ENCODE assay signal across 26 mouse cellular contexts in genomic region chr11:54694291-54694690, GRCm38 (mm10).
A peak's percentile ranks its signal among the peaks of the same experiment; 100 is the strongest.
DNase-seq lines count a peak whose midpoint lies in the region; ATAC-seq and TF ChIP-seq lines count a peak whose summit lies in the region.
"Had no signal": no experiment of that assay in that cellular context is flagged by ENCODE, and none has a peak within 500 bp of the region (broad histone marks: within the 10 kb centered on the region; RNA-seq: fewer than 3 reads in every experiment).

No protein-coding gene starts in this region.

- H3K4me3 ChIP-seq in forebrain, embryonic 14.5 days (ENCODE audit: low read depth, low read length): no peak overlapping the region
- H3K4me3 ChIP-seq in forebrain, embryonic 16.5 days (replicated peaks; ENCODE audit: low read length): no peak overlapping the region
- H3K4me3 ChIP-seq in midbrain, postnatal 0 days (ENCODE audit: low read depth, low read length): no peak overlapping the region
- H3K4me3 ChIP-seq: embryonic facial prominence, embryonic 12.5 days; embryonic facial prominence, embryonic 15.5 days; erythroblast, embryonic 14.5 days; heart, adult 2 months; heart, embryonic 10.5 days; hindbrain, embryonic 12.5 days; hindbrain, embryonic 15.5 days had no signal

- TF ChIP-seq CTCF in brain, embryonic 14.5 days (IDR thresholded peaks at IDR 0.05; ENCODE audit: borderline replicate concordance, extremely low read depth, insufficient read depth, insufficient read length): no peak
- no peak for TF ChIP-seq CTCF in midbrain, postnatal 0 days (IDR thresholded peaks at IDR 0.05)

- H3K36me3 ChIP-seq in forebrain, embryonic 14.5 days (ENCODE audit: control insufficient read depth, insufficient read depth, low read length): peaks cover 50% of the 10 kb centered on the region
- peaks cover 16% of the 10 kb centered on the region for H3K36me3 ChIP-seq in forebrain, embryonic 16.5 days (ENCODE audit: control insufficient read depth, insufficient read depth)
- H3K36me3 ChIP-seq in midbrain, postnatal 0 days (ENCODE audit: insufficient read depth, low read length): peaks cover 41% of the 10 kb centered on the region

- DNase-seq in forebrain, embryonic 14.5 days (ENCODE audit: low spot score): peak; percentile 40
- DNase-seq in retina, postnatal 1 day: peak; percentile 27
- DNase-seq in retina, embryonic 14.5 days (ENCODE audit: low spot score): no peak
- peak; percentile 54 for DNase-seq in brain, embryonic 14.5 days (ENCODE audit: low read depth)
- no peak for DNase-seq in lung, postnatal 25 days (ENCODE audit: low spot score)
- DNase-seq in midbrain, postnatal 0 days (ENCODE audit: low spot score): no peak
- DNase-seq: adrenal gland, postnatal 10 days; adrenal gland, postnatal 36 days; B cell, adult 2 months; cerebellum, adult 11 months; cerebellum, adult 2 months; cerebellum, adult 9-11 months; cerebellum, postnatal 25 days; gastrocnemius, postnatal 14 days; heart, adult 2 months; kidney, adult 2 months had no signal

- no peaks in the 10 kb centered on the region for H3K9me3 ChIP-seq in forebrain, embryonic 14.5 days (replicated peaks; ENCODE audit: control insufficient read depth, low read length)
- no peaks in the 10 kb centered on the region for H3K9me3 ChIP-seq in forebrain, embryonic 16.5 days (ENCODE audit: control insufficient read depth, low read length)
- no peaks in the 10 kb centered on the region for H3K9me3 ChIP-seq in midbrain, postnatal 0 days (ENCODE audit: low read length)
- H3K9me3 ChIP-seq: embryonic facial prominence, embryonic 12.5 days; embryonic facial prominence, embryonic 15.5 days; heart, embryonic 10.5 days; hindbrain, embryonic 12.5 days; hindbrain, embryonic 15.5 days had no signal

- no peak for ATAC-seq in forebrain, embryonic 14.5 days
- no peak for ATAC-seq in forebrain, embryonic 16.5 days
- peak; percentile 53; the same call in 1 of the 2 replicates for ATAC-seq in megakaryocyte-erythroid progenitor cell, adult 5-6 weeks (replicated peaks; ENCODE audit: low FRiP score, low TSS enrichment, poor library complexity, severe bottlenecking)
- ATAC-seq in midbrain, postnatal 0 days (ENCODE audit: low FRiP score): no peak
- ATAC-seq: intestine, postnatal 0 days had no signal

- H3K4me1 ChIP-seq in forebrain, embryonic 14.5 days (ENCODE audit: control insufficient read depth, insufficient read depth, low read length): no peaks in the 10 kb centered on the region
- H3K4me1 ChIP-seq in forebrain, embryonic 16.5 days (replicated peaks; ENCODE audit: control insufficient read depth, insufficient read depth, low read length): no peaks in the 10 kb centered on the region
- no peaks in the 10 kb centered on the region for H3K4me1 ChIP-seq in midbrain, postnatal 0 days (ENCODE audit: insufficient read depth, low read length)
- H3K4me1 ChIP-seq: embryonic facial prominence, embryonic 12.5 days; embryonic facial prominence, embryonic 15.5 days; heart, embryonic 10.5 days; hindbrain, embryonic 12.5 days; hindbrain, embryonic 15.5 days had no signal

- no peak overlapping the region; the same call in 1 of the 2 replicates for H3K27ac ChIP-seq in forebrain, embryonic 14.5 days (ENCODE audit: low read depth, low read length)
- H3K27ac ChIP-seq in forebrain, embryonic 16.5 days (ENCODE audit: low read length): no peak overlapping the region
- H3K27ac ChIP-seq in midbrain, postnatal 0 days (ENCODE audit: low read depth, low read length): no peak overlapping the region
- H3K27ac ChIP-seq: embryonic facial prominence, embryonic 12.5 days; embryonic facial prominence, embryonic 15.5 days; heart, adult 2 months; heart, embryonic 10.5 days; hindbrain, embryonic 12.5 days; hindbrain, embryonic 15.5 days had no signal

- H3K4me2 ChIP-seq in forebrain, embryonic 14.5 days (ENCODE audit: low read length): no peak overlapping the region
- H3K4me2 ChIP-seq in forebrain, embryonic 16.5 days (ENCODE audit: low read length): no peak overlapping the region
- no peak overlapping the region for H3K4me2 ChIP-seq in midbrain, postnatal 0 days (ENCODE audit: low read depth, low read length, poor library complexity, severe bottlenecking)
- H3K4me2 ChIP-seq: embryonic facial prominence, embryonic 12.5 days; embryonic facial prominence, embryonic 15.5 days; hindbrain, embryonic 12.5 days; hindbrain, embryonic 15.5 days had no signal

- 84% methylated on average over 8 of the region's 8 CpGs for WGBS in forebrain, embryonic 14.5 days
- WGBS in forebrain, embryonic 16.5 days: 80% methylated on average over 8 of the region's 8 CpGs
- 82% methylated on average over 8 of the region's 8 CpGs for WGBS in midbrain, postnatal 0 days

- TF ChIP-seq POLR2A in brain, embryonic 14.5 days (IDR thresholded peaks at IDR 0.05; ENCODE audit: borderline replicate concordance, extremely low read depth, insufficient read depth, insufficient read length, poor library complexity, severe bottlenecking): no peak

- H3K27me3 ChIP-seq in forebrain, embryonic 14.5 days (replicated peaks; ENCODE audit: control insufficient read depth, insufficient read depth, low read length): no peaks in the 10 kb centered on the region
- no peaks in the 10 kb centered on the region for H3K27me3 ChIP-seq in forebrain, embryonic 16.5 days (replicated peaks; ENCODE audit: control insufficient read depth, insufficient read depth, low read length)
- no peaks in the 10 kb centered on the region for H3K27me3 ChIP-seq in midbrain, postnatal 0 days (ENCODE audit: insufficient read depth, low read length)
- H3K27me3 ChIP-seq: CH12.LX; embryonic facial prominence, embryonic 12.5 days; embryonic facial prominence, embryonic 15.5 days; hindbrain, embryonic 12.5 days; hindbrain, embryonic 15.5 days had no signal

- no peak overlapping the region for H3K9ac ChIP-seq in forebrain, embryonic 14.5 days (ENCODE audit: low read length)
- no peak overlapping the region for H3K9ac ChIP-seq in forebrain, embryonic 16.5 days (replicated peaks; ENCODE audit: low read depth, low read length)
- no peak overlapping the region for H3K9ac ChIP-seq in midbrain, postnatal 0 days (replicated peaks; ENCODE audit: low read length, poor library complexity, severe bottlenecking)
- H3K9ac ChIP-seq: embryonic facial prominence, embryonic 12.5 days; embryonic facial prominence, embryonic 15.5 days; hindbrain, embryonic 12.5 days; hindbrain, embryonic 15.5 days had no signal

Comparison
In these comparisons a context has a peak if more than half of its experiments do, and no peak if none do; other contexts are left out.
1. DNase-seq: peak in forebrain, embryonic 14.5 days (single experiment), retina, postnatal 1 day (single experiment) and brain, embryonic 14.5 days (single experiment); none in retina, embryonic 14.5 days (single experiment), lung, postnatal 25 days (single experiment) and midbrain, postnatal 0 days (single experiment).